In the genomic region with DNA sequence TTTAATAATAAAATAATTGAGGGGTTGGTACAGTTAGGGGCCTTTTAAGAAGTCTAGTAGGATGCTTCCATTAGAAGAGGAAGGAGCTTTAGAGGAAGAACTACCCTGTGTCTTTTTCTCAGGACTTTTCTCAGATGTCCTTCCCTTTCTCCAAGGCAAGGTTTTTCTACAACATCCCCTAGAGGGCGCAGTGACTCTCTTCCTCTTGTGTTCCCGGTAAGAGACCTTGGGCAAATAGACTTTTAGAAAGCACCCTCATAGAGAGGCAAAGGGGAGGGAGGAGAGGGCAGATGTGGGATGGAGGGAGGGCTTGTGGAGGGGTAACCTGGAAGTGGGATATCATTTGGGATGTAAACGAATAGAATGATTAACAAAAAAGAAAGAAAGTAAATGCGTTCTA, we compare ENCODE assay signal across 9 mouse cellular contexts.
DNase-seq lines count a peak whose midpoint lies in the region; ATAC-seq lines count a peak whose summit lies in the region.
"Had no signal": no experiment of that assay in that cellular context is flagged by ENCODE, and none has a peak within 500 bp of the region (broad histone marks: within the 10 kb centered on the region; RNA-seq: fewer than 3 reads in every experiment).

No protein-coding gene starts in this region.

- no peak overlapping the region for H3K4me2 ChIP-seq in intestine, embryonic 14.5 days (ENCODE audit: low read length)
- H3K4me2 ChIP-seq in intestine, embryonic 16.5 days (ENCODE audit: low read depth, low read length): no peak overlapping the region
- H3K4me2 ChIP-seq: liver, embryonic 15.5 days had no signal

- H3K27ac ChIP-seq in intestine, embryonic 14.5 days (ENCODE audit: low read depth): no peak overlapping the region
- no peak overlapping the region for H3K27ac ChIP-seq in intestine, embryonic 16.5 days (ENCODE audit: low read length)
- H3K27ac ChIP-seq: liver, embryonic 15.5 days had no signal

- ATAC-seq in intestine, embryonic 14.5 days (replicated peaks; ENCODE audit: low FRiP score, low TSS enrichment, low read depth): no peak
- ATAC-seq in intestine, embryonic 16.5 days: no peak
- ATAC-seq in megakaryocyte, adult 5-6 weeks (ENCODE audit: poor library complexity, severe bottlenecking): no peak

- H3K9me3 ChIP-seq in intestine, embryonic 14.5 days (ENCODE audit: control insufficient read depth, low read length): no peaks in the 10 kb centered on the region
- H3K9me3 ChIP-seq in intestine, embryonic 16.5 days (ENCODE audit: control insufficient read depth, low read length): no peaks in the 10 kb centered on the region
- H3K9me3 ChIP-seq: liver, embryonic 15.5 days had no signal

- no peak overlapping the region for H3K9ac ChIP-seq in intestine, embryonic 14.5 days (ENCODE audit: low read length)
- no peak overlapping the region for H3K9ac ChIP-seq in intestine, embryonic 16.5 days (ENCODE audit: low read depth, low read length)
- H3K9ac ChIP-seq: liver, embryonic 15.5 days had no signal

- DNase-seq in intestine, embryonic 14.5 days (ENCODE audit: low spot score): peak; percentile 59
- peak; percentile 78 for DNase-seq in NIH3T3 (ENCODE audit: low read depth)
- peak; percentile 76 to 79 for DNase-seq in cerebellum, postnatal 10 days
- peak; percentile 49 for DNase-seq in heart, postnatal 4 days
- peak; percentile 35 to 73 for DNase-seq in left cerebral cortex, postnatal 25 days (ENCODE audit: low spot score in 2 of 2)
- DNase-seq in right cerebral cortex, adult 2 months (ENCODE audit: low spot score in 2 of 2): peak; percentile 63 to 73

- WGBS in intestine, embryonic 14.5 days: 32% methylated on average over 4 of the region's 4 CpGs
- 33% methylated on average over 4 of the region's 4 CpGs for WGBS in intestine, embryonic 16.5 days

- no peak overlapping the region for H3K4me3 ChIP-seq in intestine, embryonic 14.5 days (ENCODE audit: low read depth, low read length)
- no peak overlapping the region for H3K4me3 ChIP-seq in intestine, embryonic 16.5 days (ENCODE audit: low read length)
- H3K4me3 ChIP-seq: liver, embryonic 15.5 days had no signal

- H3K27me3 ChIP-seq in intestine, embryonic 14.5 days (replicated peaks; ENCODE audit: control insufficient read depth, insufficient read depth, low read length): no peaks in the 10 kb centered on the region
- no peaks in the 10 kb centered on the region for H3K27me3 ChIP-seq in intestine, embryonic 16.5 days (replicated peaks; ENCODE audit: control insufficient read depth, insufficient read depth, low read length)
- H3K27me3 ChIP-seq: liver, embryonic 15.5 days had no signal

- no peaks in the 10 kb centered on the region for H3K36me3 ChIP-seq in intestine, embryonic 14.5 days (ENCODE audit: control insufficient read depth, insufficient read depth, low read length)
- no peaks in the 10 kb centered on the region for H3K36me3 ChIP-seq in intestine, embryonic 16.5 days (ENCODE audit: control insufficient read depth, insufficient read depth, low read length)
- H3K36me3 ChIP-seq: liver, embryonic 15.5 days had no signal

- intact Hi-C loops in left cerebral cortex, postnatal 25 days (cut with DNase I): no loop called here

- no peaks in the 10 kb centered on the region for H3K4me1 ChIP-seq in intestine, embryonic 14.5 days (replicated peaks; ENCODE audit: control insufficient read depth, insufficient read depth, low read length)
- no peaks in the 10 kb centered on the region for H3K4me1 ChIP-seq in intestine, embryonic 16.5 days (ENCODE audit: control insufficient read depth, insufficient read depth, low read length)
- H3K4me1 ChIP-seq: liver, embryonic 15.5 days had no signal
